Mouse (Mus musculus): ENCODE results near the gene Opn3. TPM values are rescaled to one million over a fixed set of nuclear protein-coding genes. Genes with fewer than 3 reads are reported as not detected.

Opn3 gene
- polyA plus RNA-seq (2014; fragmentation: Nextera tagmentation; extraction: Ambion mirVana): 12.5 and 15.0 TPM in 2 replicates

GRCm38 (mm10) chr1:175692246-175692996, at the start of gene Opn3, which contains the start of gene Chml:
Opn3 (minus strand) TSS chr1:175692776.
Chml (minus strand) TSS chr1:175692901.
- Histone ChIP-seq H3K27ac (ENCODE audit: low read depth, low read length) (peak within 1 kb of the TSS; percentile 80), H3K36me3 (ENCODE audit: control insufficient read depth, insufficient read depth, low read length) (no peaks in the 10 kb centered on the region; the same call in 1 of the 2 replicates), H3K4me2 (peak within 1 kb of the TSS; percentile 87), H3K4me3 (ENCODE audit: low read depth, low read length) (peak within 1 kb of the TSS; percentile 84), H3K9me3 (replicated peaks; ENCODE audit: control insufficient read depth, low read length) (no peaks in the 10 kb centered on the region), H3K4me1 (ENCODE audit: control insufficient read depth, insufficient read depth, low read length) (peaks cover 13% of the 10 kb centered on the region), H3K9ac (ENCODE audit: low read depth, low read length) (peak within 1 kb of the TSS; percentile 87), H3K27me3 (ENCODE audit: control insufficient read depth, insufficient read depth, low read length) (no peaks in the 10 kb centered on the region)
- WGBS (ENCODE audit: insufficient replicate concordance): under 1% methylated on average over 72 of the region's 73 CpGs
- ATAC-seq (replicated peaks; ENCODE audit: insufficient number of reproducible peaks, low FRiP score, low TSS enrichment): peak; percentile 99

- Histone ChIP-seq H3K36me3 (ENCODE audit: control insufficient read depth, insufficient read depth, low read length) (no peaks in the 10 kb centered on the region), H3K9me3 (replicated peaks; ENCODE audit: control insufficient read depth, low read length) (no peaks in the 10 kb centered on the region), H3K4me2 (no peak overlapping the region; the same call in 1 of the 2 replicates), H3K4me3 (ENCODE audit: low read depth, low read length) (no peak overlapping the region), H3K4me1 (ENCODE audit: control insufficient read depth, insufficient read depth, low read length) (no peaks in the 10 kb centered on the region; the same call in 1 of the 2 replicates), H3K9ac (ENCODE audit: low read depth, low read length) (no peak overlapping the region), H3K27ac (ENCODE audit: low read depth, low read length) (no peak overlapping the region), H3K27me3 (ENCODE audit: control insufficient read depth, insufficient read depth, low read length) (no peaks in the 10 kb centered on the region)
- ATAC-seq (replicated peaks; ENCODE audit: insufficient number of reproducible peaks, low FRiP score, low TSS enrichment): no peak
- 28% methylated on average over 7 of the region's 7 CpGs for WGBS (ENCODE audit: insufficient replicate concordance)
These were observed 33.2 kb upstream of the Opn3 start for GRCm38 (mm10) chr1:175725771-175726170.

GRCm38 (mm10) chr1:175716832-175717231, 24.3 kb upstream of the Opn3 start:
- Histone ChIP-seq H3K36me3 (ENCODE audit: control insufficient read depth, insufficient read depth, low read length) (no peaks in the 10 kb centered on the region), H3K4me2 (no peak overlapping the region), H3K27me3 (ENCODE audit: control insufficient read depth, insufficient read depth, low read length) (no peaks in the 10 kb centered on the region), H3K9ac (ENCODE audit: low read depth, low read length) (no peak overlapping the region), H3K4me3 (ENCODE audit: low read depth, low read length) (no peak overlapping the region), H3K27ac (ENCODE audit: low read depth, low read length) (no peak overlapping the region), H3K9me3 (replicated peaks; ENCODE audit: control insufficient read depth, low read length) (no peaks in the 10 kb centered on the region), H3K4me1 (ENCODE audit: control insufficient read depth, insufficient read depth, low read length) (no peaks in the 10 kb centered on the region)
- no peak for ATAC-seq (replicated peaks; ENCODE audit: insufficient number of reproducible peaks, low FRiP score, low TSS enrichment)
- WGBS (ENCODE audit: insufficient replicate concordance): 80% methylated on average over 9 of the region's 9 CpGs

GRCm38 (mm10) chr1:175712338-175712909, 19.8 kb upstream of the Opn3 start:
- H3K36me3 ChIP-seq (ENCODE audit: control insufficient read depth, insufficient read depth, low read length): no peaks in the 10 kb centered on the region
- no peaks in the 10 kb centered on the region for H3K4me1 ChIP-seq (ENCODE audit: control insufficient read depth, insufficient read depth, low read length)
- no peak overlapping the region for H3K4me2 ChIP-seq
- H3K27ac ChIP-seq (ENCODE audit: low read depth, low read length): no peak overlapping the region
- WGBS (ENCODE audit: insufficient replicate concordance): 75% methylated on average over 11 of the region's 11 CpGs
- no peaks in the 10 kb centered on the region for H3K27me3 ChIP-seq (ENCODE audit: control insufficient read depth, insufficient read depth, low read length)
- H3K9ac ChIP-seq (ENCODE audit: low read depth, low read length): no peak overlapping the region
- no peaks in the 10 kb centered on the region for H3K9me3 ChIP-seq (replicated peaks; ENCODE audit: control insufficient read depth, low read length)
- ATAC-seq (replicated peaks; ENCODE audit: insufficient number of reproducible peaks, low FRiP score, low TSS enrichment): no peak
- H3K4me3 ChIP-seq (ENCODE audit: low read depth, low read length): no peak overlapping the region

GRCm38 (mm10) chr1:175708013-175708412, 15.4 kb upstream of the Opn3 start:
- no peak for ATAC-seq (replicated peaks; ENCODE audit: insufficient number of reproducible peaks, low FRiP score, low TSS enrichment)
- H3K4me2 ChIP-seq: no peak overlapping the region
- H3K9me3 ChIP-seq (replicated peaks; ENCODE audit: control insufficient read depth, low read length): no peaks in the 10 kb centered on the region
- H3K27me3 ChIP-seq (ENCODE audit: control insufficient read depth, insufficient read depth, low read length): no peaks in the 10 kb centered on the region
- H3K4me1 ChIP-seq (ENCODE audit: control insufficient read depth, insufficient read depth, low read length): no peaks in the 10 kb centered on the region
- no peak overlapping the region for H3K9ac ChIP-seq (ENCODE audit: low read depth, low read length)
- H3K4me3 ChIP-seq (ENCODE audit: low read depth, low read length): no peak overlapping the region
- H3K27ac ChIP-seq (ENCODE audit: low read depth, low read length): no peak overlapping the region
- H3K36me3 ChIP-seq (ENCODE audit: control insufficient read depth, insufficient read depth, low read length): no peaks in the 10 kb centered on the region

- Histone ChIP-seq H3K36me3 (ENCODE audit: control insufficient read depth, insufficient read depth, low read length) (no peaks in the 10 kb centered on the region), H3K27me3 (ENCODE audit: control insufficient read depth, insufficient read depth, low read length) (no peaks in the 10 kb centered on the region), H3K4me2 (no peak overlapping the region), H3K4me1 (ENCODE audit: control insufficient read depth, insufficient read depth, low read length) (no peaks in the 10 kb centered on the region), H3K9ac (ENCODE audit: low read depth, low read length) (no peak overlapping the region), H3K9me3 (replicated peaks; ENCODE audit: control insufficient read depth, low read length) (no peaks in the 10 kb centered on the region), H3K4me3 (ENCODE audit: low read depth, low read length) (no peak overlapping the region), H3K27ac (ENCODE audit: low read depth, low read length) (no peak overlapping the region)
- WGBS (ENCODE audit: insufficient replicate concordance): 77% methylated on average over 5 of the region's 5 CpGs
- no peak for ATAC-seq (replicated peaks; ENCODE audit: insufficient number of reproducible peaks, low FRiP score, low TSS enrichment)
These were observed 15.0 kb upstream of the Opn3 start for GRCm38 (mm10) chr1:175707599-175707998.

- no peak overlapping the region for H3K4me3 ChIP-seq (ENCODE audit: low read depth, low read length)
- no peaks in the 10 kb centered on the region for H3K27me3 ChIP-seq (ENCODE audit: control insufficient read depth, insufficient read depth, low read length)
- H3K4me2 ChIP-seq: no peak overlapping the region
- H3K36me3 ChIP-seq (ENCODE audit: control insufficient read depth, insufficient read depth, low read length): no peaks in the 10 kb centered on the region
- ATAC-seq (replicated peaks; ENCODE audit: insufficient number of reproducible peaks, low FRiP score, low TSS enrichment): no peak
- WGBS (ENCODE audit: insufficient replicate concordance): 61% methylated on average over 4 of the region's 4 CpGs
- no peaks in the 10 kb centered on the region for H3K9me3 ChIP-seq (replicated peaks; ENCODE audit: control insufficient read depth, low read length)
- no peak overlapping the region for H3K27ac ChIP-seq (ENCODE audit: low read depth, low read length)
- H3K4me1 ChIP-seq (ENCODE audit: control insufficient read depth, insufficient read depth, low read length): no peaks in the 10 kb centered on the region
- no peak overlapping the region for H3K9ac ChIP-seq (ENCODE audit: low read depth, low read length)
These were observed 8.6 kb upstream of the Opn3 start for GRCm38 (mm10) chr1:175701145-175701544.

GRCm38 (mm10) chr1:175699796-175700195, 7.2 kb upstream of the Opn3 start:
- H3K27ac ChIP-seq (ENCODE audit: low read depth, low read length): no peak overlapping the region
- H3K4me2 ChIP-seq: no peak overlapping the region
- no peaks in the 10 kb centered on the region for H3K9me3 ChIP-seq (replicated peaks; ENCODE audit: control insufficient read depth, low read length)
- no peak for ATAC-seq (replicated peaks; ENCODE audit: insufficient number of reproducible peaks, low FRiP score, low TSS enrichment)
- H3K4me1 ChIP-seq (ENCODE audit: control insufficient read depth, insufficient read depth, low read length): no peaks in the 10 kb centered on the region
- no peak overlapping the region for H3K4me3 ChIP-seq (ENCODE audit: low read depth, low read length)
- H3K36me3 ChIP-seq (ENCODE audit: control insufficient read depth, insufficient read depth, low read length): no peaks in the 10 kb centered on the region
- no peaks in the 10 kb centered on the region for H3K27me3 ChIP-seq (ENCODE audit: control insufficient read depth, insufficient read depth, low read length)
- no peak overlapping the region for H3K9ac ChIP-seq (ENCODE audit: low read depth, low read length)
- WGBS (ENCODE audit: insufficient replicate concordance): 25% methylated on average over 4 of the region's 4 CpGs

- no peak overlapping the region for H3K4me2 ChIP-seq
- H3K4me3 ChIP-seq (ENCODE audit: low read depth, low read length): no peak overlapping the region
- no peak for ATAC-seq (replicated peaks; ENCODE audit: insufficient number of reproducible peaks, low FRiP score, low TSS enrichment)
- no peaks in the 10 kb centered on the region for H3K27me3 ChIP-seq (ENCODE audit: control insufficient read depth, insufficient read depth, low read length)
- H3K9me3 ChIP-seq (replicated peaks; ENCODE audit: control insufficient read depth, low read length): no peaks in the 10 kb centered on the region
- 49% methylated on average over 3 of the region's 3 CpGs for WGBS (ENCODE audit: insufficient replicate concordance)
- H3K36me3 ChIP-seq (ENCODE audit: control insufficient read depth, insufficient read depth, low read length): no peaks in the 10 kb centered on the region
- H3K9ac ChIP-seq (ENCODE audit: low read depth, low read length): no peak overlapping the region
- no peaks in the 10 kb centered on the region for H3K4me1 ChIP-seq (ENCODE audit: control insufficient read depth, insufficient read depth, low read length)
- no peak overlapping the region for H3K27ac ChIP-seq (ENCODE audit: low read depth, low read length)
These were observed 6.8 kb upstream of the Opn3 start for GRCm38 (mm10) chr1:175699375-175699774.
